Mouse (Mus musculus): ENCODE results near the gene Acss1. TPM values are rescaled to one million over a fixed set of nuclear protein-coding genes. Genes with fewer than 3 reads are reported as not detected.

Acss1 gene
- total RNA-seq, 4 experiments from 2014 or later, result 259 to 343 (median 275) TPM

GRCm38 (mm10) chr2:150572463-150572862 is 95.8 kb downstream of the Acss1 start:
- DNase-seq (ENCODE audit: low spot score), result no peak

DNA sequence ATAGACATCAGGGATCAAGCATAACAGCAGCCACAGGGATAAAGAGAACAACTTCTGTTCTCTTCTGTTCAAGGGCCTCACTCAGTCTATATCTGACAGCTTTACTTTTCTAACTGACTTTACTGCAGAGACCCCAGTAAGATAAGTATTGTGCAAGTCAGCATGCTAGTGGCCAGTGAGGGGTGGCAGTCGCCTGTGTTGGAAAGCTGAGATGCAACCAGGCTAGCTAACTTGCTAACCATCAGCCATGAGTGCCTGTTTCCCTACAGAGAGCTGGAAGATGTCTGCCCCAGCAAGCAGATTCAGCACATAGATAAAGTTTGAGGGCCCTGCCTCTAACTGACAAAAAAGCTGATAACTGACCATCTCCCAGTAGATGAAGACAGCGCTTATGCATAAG is 97.5 kb downstream of the Acss1 start:
- no peak for DNase-seq (ENCODE audit: low spot score)

- DNase-seq (ENCODE audit: low spot score), result no peak
Measured at GRCm38 (mm10) chr2:150569847-150570590, 98.3 kb downstream of the Acss1 start, which contains the start of gene Cst7. Gene Cst7 (plus strand): TSS chr2:150570415.

Other genes starting within 250 kb of the Acss1 start
- 1 to 10 TPM; 6.4 to 8.4 (median 7.9) TPM for gene Zfp442, start 217.0 kb downstream of the Acss1 start, total RNA-seq (2022)
- gene Zfp345, start 183.4 kb downstream of the Acss1 start, total RNA-seq (2022), result under 1 TPM; 0.16 to 0.53 (median 0.37) TPM
- not detected for gene Cst7, start 98.1 kb downstream of the Acss1 start, total RNA-seq (2022)
- gene Apmap, start 59.9 kb downstream of the Acss1 start, total RNA-seq (2022), result 10 to 100 TPM; 46.6 to 68.1 (median 52.7) TPM
- gene Vsx1, start 20.9 kb upstream of the Acss1 start, total RNA-seq (2022), result under 1 TPM; 0.09 to 0.13 (median 0.12) TPM
- gene Entpd6, start 80.5 kb upstream of the Acss1 start, total RNA-seq (2022), result 10 to 100 TPM; 15.1 to 19.9 (median 17.4) TPM
- 100 to 1,000 TPM; 547 to 617 (median 604) TPM for gene Pygb, start 118.2 kb upstream of the Acss1 start, total RNA-seq (2022)
- gene Abhd12, start 236.2 kb upstream of the Acss1 start, total RNA-seq (2022), result 10 to 100 TPM; 46.3 to 48.8 (median 47.5) TPM
- gene Gins1, start 236.9 kb upstream of the Acss1 start, total RNA-seq (2022), result 1 to 10 TPM; 3.6 to 5.8 (median 4.7) TPM